Mouse (Mus musculus) spleen, postnatal 4 days (tissue): ENCODE data around the gene Hist1h2bh.
"Not testable (repeated sequence)": the region's sequence is repeated elsewhere in the genome, so short reads cannot be mapped to it uniquely, and the experiment has no call there.

Source experiments
- DNase-seq, 2 experiments: peaks; one replicate each; pipeline ENCODE4 v3.0.0; 2022; ENCODE audit warnings: low spot score in 2 of 2

Hist1h2bh gene

DNA sequence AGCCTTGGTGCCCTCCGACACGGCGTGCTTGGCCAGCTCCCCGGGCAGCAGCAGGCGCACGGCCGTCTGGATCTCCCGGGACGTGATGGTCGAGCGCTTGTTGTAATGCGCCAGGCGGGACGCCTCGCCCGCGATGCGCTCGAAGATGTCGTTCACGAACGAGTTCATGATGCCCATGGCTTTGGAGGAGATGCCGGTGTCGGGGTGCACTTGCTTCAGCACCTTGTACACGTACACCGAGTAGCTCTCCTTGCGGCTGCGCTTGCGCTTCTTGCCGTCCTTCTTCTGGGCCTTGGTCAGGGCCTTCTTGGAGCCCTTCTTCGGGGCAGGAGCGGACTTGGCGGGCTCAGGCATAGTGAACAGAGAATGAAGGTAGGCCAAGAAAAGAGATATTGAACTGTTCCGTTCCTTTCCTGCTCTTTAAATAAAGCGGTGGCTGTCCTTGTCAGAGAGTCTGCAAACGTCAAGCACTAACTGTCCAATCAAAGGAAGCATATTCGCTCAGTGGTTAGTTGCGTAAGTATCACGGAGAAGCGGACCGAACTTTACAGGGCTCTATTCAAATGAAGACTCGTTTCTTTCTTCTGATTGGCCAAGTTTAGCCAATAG is at the start of gene Hist1h2bh:
Hist1h2bh (minus strand) TSS at position 394 of the 609 bp plus-strand sequence.
- DNase-seq = peak; percentile 81 to 90

DNA sequence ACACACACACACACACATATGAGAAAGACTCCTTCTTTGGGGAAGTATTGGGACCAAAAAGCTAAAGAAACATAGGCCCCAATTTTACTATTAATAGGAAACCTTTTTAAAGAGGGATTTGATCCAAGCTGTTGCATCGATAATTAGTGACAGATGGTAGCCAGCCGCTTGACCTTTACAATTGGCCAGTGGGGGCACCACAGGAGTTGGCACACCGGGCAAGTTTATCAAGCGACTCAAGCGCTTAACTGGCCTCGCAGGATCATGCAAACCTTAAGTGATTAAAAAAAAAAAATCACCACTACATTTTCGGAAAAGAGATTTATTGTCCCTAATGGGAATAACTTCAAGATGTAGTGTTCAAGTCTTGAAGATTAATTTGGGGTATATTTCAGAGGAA is 49.4 kb upstream of the Hist1h2bh start:
- DNase-seq = no peak

DNA sequence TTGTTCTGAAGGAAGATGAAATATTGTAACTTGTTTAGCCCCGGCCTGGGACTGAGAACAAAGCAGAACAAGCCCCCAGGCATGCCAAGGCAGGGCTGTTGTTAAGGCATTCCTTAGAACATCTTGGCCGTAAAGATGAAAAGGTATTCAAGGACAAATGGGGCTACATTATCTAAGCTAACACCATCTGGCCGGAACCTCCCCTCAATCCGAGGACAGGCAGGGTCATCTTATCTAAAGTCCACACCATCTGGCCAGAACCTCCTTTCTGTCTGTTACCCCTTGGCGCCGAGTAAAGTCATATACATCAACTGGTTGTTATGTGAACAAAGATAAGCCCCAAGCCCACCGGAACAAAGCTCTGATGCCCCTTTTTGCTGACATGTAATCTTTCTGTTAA is 48.7 kb upstream of the Hist1h2bh start:
- DNase-seq = not testable (repeated sequence)

DNA sequence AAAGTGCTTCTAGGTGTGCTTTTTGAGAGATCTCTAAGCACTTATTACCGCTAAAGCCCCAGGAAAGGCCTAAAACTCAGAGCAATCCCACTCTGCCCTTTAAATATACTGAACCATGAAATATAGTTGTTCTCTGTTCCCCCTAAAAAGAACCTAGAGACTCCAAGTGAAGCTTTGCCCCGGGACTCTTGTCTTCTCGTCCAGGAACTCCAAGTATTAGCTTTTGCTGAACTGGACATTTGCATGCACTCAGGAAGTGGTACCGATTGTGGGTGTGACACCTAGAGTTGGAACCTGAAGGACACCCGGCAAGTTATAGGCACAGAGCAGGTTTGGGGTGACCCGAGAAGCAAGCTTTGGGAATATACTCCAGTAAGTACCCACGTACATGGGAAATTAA is 48.0 kb upstream of the Hist1h2bh start:
- no peak for DNase-seq

DNA sequence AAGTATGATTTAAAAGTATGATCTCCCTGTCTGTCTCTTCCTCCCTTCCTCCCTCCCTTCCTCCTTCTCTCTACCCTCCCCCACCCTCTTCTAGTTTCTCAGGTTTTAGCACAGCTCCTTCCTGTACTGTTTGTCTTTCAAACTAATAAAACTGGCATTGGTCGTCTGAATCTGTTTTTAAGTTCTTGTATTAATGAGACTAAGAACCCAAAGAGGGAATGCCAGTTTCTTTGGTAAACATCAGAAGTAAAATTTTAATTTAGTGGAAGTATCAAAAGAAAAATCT is 43.7 kb upstream of the Hist1h2bh start:
- DNase-seq = no peak

DNA sequence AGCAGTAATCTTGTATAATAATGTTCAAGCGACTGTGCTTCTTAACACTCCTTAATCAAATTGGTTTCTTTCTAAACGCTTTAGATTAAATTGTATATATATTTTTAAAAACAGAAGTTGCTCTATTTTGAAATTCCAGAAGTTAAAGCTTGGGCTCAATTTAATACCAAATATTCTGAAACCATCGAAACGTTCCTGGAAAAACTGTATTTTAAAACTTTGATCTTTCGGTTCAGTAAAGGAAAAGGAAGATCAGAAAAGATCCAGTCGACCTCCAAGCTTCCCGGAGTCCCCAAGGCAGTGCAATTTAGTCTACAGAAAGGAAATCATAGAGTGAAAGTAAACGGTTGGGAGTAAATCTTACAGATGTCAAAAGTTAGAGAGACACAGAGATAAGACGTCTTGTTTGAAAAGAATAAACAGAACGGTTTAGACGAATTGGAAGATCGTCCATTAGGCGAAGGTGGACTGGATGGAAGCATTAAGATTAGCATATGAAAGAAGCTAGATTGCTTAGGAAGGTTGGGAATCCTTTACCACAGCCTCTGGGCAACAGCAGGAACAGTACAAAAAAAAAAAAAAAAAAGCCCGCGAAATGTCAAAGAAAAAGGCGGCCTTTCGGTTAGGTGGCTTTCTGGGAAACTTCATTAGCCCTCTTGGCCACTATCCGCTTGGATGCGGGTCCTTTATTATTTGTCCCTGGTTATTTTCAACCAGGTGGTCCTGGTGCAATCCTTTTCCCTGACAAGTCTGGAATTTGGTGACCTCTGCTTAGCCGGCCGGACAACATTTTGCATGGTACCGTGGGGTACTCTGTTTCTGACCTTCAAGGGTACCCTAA is 43.1 kb upstream of the Hist1h2bh start:
- DNase-seq = peak in 1 of 2 experiments; percentile 71

DNA sequence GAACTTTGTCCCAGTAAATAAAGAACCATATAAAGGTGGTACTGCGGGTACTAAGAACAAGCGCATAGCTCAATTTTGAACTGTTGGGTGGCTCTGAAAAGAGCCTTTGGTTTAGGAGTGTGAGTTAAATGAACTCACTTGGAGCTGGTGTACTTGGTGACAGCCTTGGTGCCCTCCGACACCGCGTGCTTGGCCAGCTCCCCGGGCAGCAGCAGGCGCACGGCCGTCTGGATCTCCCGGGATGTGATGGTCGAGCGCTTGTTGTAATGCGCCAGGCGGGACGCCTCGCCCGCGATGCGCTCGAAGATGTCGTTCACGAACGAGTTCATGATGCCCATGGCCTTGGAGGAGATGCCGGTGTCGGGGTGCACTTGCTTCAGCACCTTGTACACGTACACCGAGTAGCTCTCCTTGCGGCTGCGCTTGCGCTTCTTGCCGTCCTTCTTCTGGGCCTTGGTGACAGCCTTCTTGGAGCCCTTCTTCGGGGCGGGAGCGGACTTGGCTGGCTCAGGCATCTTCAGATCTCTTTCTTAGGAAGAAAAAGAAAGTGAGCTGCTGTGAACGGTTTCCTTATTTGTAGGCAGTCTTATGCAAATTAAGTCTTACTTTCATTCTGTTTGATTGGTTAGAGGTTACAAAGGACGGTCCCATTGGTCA is 42.4 kb upstream of the Hist1h2bh start:
- DNase-seq = peak; percentile 81 to 89

DNA sequence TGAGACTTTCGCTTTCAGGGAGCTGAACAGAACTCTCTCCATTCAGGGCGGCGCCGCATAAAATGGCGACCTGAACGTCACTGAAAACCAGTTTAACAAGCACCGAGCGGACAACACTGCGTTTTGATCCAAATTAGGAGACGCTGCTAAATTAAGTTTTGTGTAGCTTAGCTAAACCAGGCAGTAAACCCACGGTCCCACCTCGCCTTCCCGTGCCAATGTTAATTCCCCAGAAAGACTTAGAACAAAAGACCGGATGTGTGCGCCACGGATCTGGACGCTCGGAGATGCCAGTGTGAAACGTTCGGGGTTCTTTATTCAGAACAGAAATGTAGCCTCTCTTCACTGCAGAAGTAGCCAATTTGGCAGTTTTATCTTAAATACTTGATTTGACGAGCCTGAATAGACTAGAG is 41.8 kb upstream of the Hist1h2bh start:
- DNase-seq = peak; percentile 81 to 91

DNA sequence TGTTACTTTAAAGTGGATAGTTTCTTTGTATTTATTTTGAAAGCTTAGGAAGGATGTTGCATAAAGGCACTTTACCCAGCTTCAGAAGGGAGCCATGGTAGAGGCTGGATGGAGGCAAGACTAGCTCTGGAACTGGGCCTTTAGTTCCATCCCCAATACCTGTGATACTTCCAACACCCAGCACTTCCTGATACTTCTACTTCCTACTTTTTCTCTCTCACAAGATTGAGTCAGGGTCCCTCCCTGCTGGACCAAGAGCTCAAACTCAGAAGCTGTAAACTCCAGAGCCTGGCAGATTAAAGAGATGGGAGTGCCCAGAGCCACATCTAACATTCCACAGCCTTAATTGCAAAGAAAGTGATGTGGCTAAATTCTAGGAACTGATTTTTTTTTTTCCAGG is 41.1 kb upstream of the Hist1h2bh start:
- peak in 1 of 2 experiments; percentile 60 for DNase-seq

DNA sequence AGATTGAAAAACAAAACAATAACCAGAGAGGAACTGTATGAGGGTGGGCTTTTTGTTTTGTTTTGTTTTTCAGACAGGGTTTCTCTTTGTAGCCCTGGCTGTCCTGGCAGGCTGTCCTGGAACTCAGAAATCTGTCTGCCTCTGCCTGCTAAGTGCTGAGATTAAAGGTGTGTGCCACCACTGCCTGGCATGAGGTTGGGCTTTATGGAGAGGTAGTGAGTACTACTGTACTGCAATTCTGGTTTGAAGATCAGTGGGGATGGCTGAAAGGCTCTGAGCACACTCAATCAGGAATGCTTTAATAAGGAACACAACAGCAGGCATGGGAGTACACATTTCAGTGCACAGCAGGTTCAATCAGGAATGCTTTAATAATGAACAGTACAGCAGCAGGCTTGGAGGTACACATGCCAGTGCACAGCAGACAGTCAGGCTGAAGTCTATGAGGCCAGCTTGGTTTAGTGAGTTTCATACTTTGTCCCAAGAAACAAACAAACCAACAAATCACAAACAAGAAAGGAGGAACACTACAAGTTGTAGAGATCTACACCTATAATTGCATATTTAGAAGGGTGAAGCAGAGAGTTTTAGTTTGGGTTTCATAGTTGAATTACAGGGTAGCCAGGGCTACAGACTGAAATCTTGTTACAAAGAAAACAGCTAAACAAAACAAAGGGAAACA is 40.3 kb upstream of the Hist1h2bh start:
- DNase-seq = peak in 1 of 2 experiments; percentile 63

DNA sequence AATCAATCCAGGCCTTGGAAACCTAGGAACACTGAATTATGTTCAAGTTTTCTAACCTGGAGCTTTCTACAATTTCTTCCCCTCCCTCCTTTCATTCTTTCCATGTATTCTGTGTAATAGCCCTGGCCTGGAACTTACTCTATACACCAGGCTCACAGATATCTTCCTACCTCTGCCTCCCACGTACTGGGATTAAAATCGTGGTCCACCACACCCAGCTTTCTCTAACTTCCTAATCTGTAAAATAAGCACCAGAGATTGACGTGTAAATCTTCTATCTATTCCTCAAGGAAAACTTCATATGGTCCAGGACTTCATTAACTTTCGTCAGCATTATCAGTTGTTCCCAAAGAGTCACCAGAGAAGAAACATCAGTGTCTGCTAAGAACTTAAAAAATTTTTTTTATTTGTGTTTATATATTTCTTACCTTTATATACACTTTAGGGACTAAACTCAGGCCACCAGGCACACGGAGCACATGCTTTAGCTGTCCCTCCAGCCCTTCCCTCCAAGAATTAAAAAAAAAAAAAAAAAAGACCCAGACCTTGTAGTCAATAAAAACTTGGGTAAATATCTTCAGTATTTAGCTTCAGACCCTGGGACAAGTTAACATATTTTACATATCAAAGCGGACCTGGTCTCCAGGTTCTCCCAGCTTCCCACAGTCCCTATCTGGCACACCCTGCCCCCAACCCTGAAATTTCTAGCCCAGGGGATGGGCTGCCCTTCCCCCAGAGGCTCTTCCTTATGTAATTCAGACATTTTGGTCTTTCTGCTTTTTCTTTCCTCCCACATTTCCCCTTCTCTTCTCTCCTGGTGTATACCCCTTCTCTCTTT is 39.2 kb upstream of the Hist1h2bh start:
- peak in 1 of 2 experiments; percentile 62 for DNase-seq

DNA sequence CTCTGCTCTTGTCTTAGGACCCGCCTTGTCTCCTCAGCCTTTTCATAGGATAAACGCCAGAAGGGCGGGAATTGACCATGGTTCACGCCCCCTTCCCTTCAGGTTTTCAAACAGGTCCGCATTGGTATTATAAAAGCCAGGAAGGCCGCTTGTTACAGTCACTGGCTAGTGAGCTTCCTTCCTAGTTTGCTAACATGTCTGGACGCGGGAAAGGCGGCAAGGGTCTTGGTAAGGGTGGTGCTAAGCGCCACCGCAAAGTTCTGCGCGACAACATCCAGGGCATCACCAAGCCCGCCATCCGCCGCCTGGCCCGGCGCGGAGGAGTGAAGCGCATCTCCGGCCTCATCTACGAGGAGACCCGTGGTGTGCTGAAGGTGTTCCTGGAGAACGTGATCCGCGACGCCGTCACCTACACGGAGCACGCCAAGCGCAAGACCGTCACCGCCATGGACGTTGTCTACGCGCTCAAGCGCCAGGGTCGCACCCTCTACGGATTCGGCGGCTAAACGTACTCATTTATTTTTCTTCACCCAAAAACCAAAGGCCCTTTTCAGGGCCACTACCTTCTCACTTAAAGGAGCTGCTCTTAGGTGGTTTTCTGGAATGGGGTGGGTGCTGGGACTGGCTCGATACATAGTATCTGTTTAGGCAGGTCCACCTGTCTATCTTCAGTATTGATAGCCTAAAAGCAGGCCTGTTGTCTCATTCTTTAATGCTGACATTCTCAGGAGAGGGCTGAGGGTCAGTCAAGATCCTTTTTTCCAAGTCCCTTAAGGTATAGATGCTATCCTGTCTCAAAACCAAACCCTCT is 38.4 kb upstream of the Hist1h2bh start, which contains the start of gene Hist1h4d:
Hist1h4d (plus strand) TSS at position 191 of the 811 bp plus-strand sequence.
- DNase-seq = peak; percentile 96 to 97

DNA sequence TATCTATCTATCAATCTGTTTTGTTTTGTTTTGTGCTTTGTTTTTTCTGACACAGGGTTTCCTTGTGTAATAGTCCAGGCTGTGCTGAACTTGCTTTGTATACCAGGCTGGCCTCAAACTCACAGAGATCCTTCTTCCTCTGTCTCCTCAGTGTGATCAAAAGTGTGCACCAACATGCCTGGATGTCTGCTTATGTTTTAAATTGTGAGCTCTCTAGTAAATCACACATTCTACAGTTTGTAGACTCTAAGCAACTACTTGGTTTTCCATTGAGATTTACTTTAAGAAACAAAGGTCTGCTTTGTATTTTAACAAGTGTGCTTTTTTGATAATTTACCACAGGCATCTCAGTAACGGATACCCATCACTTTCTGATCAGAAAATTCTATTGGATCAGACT is 34.6 kb upstream of the Hist1h2bh start:
- no peak for DNase-seq

DNA sequence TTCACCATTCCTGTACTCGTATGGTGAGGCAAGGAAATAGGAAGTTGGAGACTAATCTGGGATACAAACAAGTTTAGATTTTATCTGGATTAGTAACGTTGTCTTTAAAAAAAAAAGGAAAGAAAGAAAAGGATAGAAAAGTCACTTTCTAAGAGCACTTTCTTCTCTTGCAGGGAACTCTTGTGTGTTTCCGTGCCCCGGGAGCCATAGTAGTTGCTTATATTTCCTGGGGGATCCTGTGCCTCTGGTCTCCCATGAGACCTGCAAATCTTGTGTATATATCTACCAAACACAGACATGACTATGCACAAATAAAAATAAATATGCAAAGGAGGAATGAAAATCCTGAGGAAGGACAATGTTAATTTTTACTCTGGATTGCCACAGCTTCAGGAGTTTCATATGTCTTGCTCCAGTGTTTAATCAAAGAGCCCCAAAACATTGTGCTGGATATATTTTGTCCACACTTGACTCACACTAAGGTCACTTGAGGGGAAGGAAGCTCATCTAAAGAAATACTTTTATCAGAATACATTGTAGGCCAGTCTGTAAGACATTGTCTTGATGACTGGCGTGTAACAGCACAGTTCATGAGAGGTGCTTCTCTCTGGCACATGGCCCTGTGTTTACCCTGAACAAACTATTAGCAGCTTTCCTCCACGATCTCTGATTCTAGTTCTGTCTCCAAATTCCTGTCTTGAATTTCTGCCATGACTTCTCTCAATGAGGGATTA is 33.9 kb upstream of the Hist1h2bh start:
- DNase-seq = no peak

DNA sequence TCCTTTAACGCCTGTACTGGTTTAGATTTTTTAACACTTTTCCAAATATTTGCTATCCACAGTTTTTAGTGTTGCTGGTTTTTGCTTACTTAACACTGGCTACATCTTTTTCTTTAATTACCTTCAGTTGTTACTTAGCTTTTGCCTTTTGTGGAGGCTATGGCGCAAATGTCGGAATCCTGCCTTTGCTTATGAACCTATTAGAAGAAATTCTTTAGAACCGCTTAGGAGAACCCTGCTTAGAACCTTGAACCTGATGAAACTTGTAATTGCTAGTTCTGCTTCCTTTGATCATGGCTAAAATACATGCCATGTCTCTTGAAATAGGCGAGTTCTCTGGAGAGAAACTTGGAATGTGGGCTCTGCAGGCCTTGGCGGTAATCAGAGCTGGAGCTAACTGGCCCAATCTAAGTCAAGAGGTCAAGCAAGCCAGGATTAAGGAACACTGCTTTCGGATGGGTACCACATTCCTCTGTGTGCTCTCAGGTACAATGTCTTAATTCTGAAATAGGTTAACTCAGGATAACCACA is 33.2 kb upstream of the Hist1h2bh start:
- no peak for DNase-seq

DNA sequence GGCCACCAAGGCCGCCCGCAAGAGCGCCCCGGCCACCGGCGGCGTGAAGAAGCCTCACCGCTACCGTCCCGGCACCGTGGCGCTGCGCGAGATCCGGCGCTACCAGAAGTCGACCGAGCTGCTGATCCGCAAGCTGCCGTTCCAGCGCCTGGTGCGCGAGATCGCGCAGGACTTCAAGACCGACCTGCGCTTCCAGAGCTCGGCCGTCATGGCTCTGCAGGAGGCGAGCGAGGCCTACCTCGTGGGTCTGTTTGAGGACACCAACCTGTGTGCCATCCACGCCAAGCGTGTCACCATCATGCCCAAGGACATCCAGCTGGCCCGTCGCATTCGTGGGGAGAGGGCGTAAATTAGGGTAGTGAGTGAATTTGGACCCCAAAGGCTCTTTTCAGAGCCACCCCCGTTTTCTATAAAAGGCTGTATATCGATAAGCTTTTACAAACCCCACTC is 32.7 kb upstream of the Hist1h2bh start:
- DNase-seq = not testable (repeated sequence)

DNA sequence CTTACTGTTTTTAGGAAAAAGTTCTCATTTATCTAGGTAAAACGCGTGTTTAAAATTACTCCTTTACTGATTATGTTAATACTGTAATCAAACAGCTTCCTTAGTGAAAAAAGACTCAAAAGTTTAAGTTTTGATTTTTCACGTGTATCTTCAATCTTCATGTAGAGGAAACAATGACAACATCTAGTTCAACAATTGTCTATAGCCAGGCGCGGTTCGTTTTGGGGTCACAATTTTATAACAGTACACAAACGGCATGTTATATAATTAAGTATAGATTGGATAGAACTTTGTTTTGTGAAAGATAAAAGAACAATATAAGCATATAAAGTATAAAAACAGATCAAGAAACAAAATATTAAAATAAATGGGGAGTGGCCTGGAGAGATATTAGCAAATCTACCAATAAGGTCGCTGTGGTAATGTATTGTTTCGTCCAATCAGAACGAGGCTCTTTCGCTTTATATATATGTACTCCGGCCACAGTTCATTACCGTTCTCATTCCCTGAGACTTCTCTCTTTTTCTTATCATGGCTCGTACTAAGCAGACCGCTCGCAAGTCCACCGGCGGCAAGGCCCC is 32.2 kb upstream of the Hist1h2bh start, which contains the start of gene Hist1h3d:
Hist1h3d (plus strand) TSS at position 493 of the 581 bp plus-strand sequence.
- peak; percentile 79 to 82 for DNase-seq

DNA sequence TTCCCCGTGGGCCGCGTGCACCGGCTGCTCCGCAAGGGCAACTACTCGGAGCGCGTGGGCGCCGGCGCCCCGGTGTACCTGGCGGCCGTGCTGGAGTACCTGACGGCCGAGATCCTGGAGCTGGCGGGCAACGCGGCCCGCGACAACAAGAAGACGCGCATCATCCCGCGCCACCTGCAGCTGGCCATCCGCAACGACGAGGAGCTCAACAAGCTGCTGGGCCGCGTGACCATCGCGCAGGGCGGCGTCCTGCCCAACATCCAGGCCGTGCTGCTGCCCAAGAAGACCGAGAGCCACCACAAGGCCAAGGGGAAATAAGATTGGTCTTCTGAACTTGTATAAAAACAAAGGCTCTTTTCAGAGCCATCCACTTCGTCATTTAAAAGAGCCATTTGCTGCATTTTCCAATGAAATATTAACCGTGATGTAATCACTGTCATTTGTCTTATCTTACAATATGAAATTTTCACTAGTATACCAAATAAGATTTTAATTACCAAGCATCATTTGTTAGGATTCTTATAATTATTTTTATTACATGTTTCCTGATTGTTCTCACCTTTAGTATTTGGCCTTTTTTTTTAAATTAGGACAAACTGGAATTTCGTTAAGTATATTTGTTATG is 31.5 kb upstream of the Hist1h2bh start:
- DNase-seq = peak in 1 of 2 experiments; percentile 60
